Comparison of ENCODE assay signal across 18 mouse cellular contexts in the genomic region with DNA sequence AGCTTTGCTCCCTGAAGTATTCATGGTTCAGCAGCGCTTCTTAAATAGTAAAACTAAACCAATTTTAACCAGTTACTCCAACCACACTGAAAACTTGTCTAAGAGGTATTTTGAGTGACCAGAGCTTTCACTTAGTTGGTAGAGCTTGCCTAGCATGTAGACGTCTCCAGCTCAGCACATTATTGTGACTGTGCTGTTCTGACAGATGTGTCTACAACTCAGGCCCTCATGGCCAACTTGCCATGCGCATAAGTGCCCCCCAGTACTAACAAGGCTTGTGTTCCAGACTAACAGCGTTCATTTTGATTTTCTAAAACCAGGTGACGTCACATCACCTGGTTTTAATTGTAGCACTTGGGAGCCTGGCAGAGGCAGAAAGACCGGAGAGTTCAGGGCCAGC.
"Had no signal": no experiment of that assay in that cellular context is flagged by ENCODE, and none has a peak within 500 bp of the region (broad histone marks: within the 10 kb centered on the region; RNA-seq: fewer than 3 reads in every experiment).

No protein-coding gene starts in this region.

- H3K9ac ChIP-seq: lung, embryonic 15.5 days; midbrain, embryonic 13.5 days; midbrain, embryonic 15.5 days; neural tube, embryonic 13.5 days; neural tube, embryonic 15.5 days had no signal

- H3K4me1 ChIP-seq: lung, embryonic 15.5 days; midbrain, embryonic 13.5 days; midbrain, embryonic 15.5 days; neural tube, embryonic 13.5 days; neural tube, embryonic 15.5 days had no signal

- H3K4me3 ChIP-seq: lung, embryonic 15.5 days; megakaryocyte, embryonic 14.5 days; midbrain, embryonic 13.5 days; midbrain, embryonic 15.5 days; neural tube, embryonic 13.5 days; neural tube, embryonic 15.5 days had no signal

- H3K27me3 ChIP-seq: lung, embryonic 15.5 days; megakaryocyte, embryonic 14.5 days; midbrain, embryonic 13.5 days; midbrain, embryonic 15.5 days; neural tube, embryonic 13.5 days; neural tube, embryonic 15.5 days had no signal

- H3K27ac ChIP-seq: lung, embryonic 15.5 days; macrophage; midbrain, embryonic 13.5 days; midbrain, embryonic 15.5 days; neural tube, embryonic 13.5 days; neural tube, embryonic 15.5 days had no signal

- H3K9me3 ChIP-seq: lung, embryonic 15.5 days; megakaryocyte, embryonic 14.5 days; midbrain, embryonic 13.5 days; midbrain, embryonic 15.5 days; neural tube, embryonic 13.5 days; neural tube, embryonic 15.5 days had no signal

- DNase-seq: lung, adult 2 months; lung, postnatal 14 days; right cerebral cortex, adult 18-20 months; right cerebral cortex, postnatal 25 days; right cerebral cortex, postnatal 4 days; spleen, adult 18-20 months; thymus, adult 18-20 months; thymus, postnatal 14 days; thymus, postnatal 36 days had no signal

- ATAC-seq: lung, postnatal 0 days; midbrain, embryonic 13.5 days; midbrain, embryonic 15.5 days had no signal

- H3K4me2 ChIP-seq: lung, embryonic 15.5 days; midbrain, embryonic 11.5 days; midbrain, embryonic 13.5 days; midbrain, embryonic 15.5 days; neural tube, embryonic 13.5 days; neural tube, embryonic 15.5 days had no signal
